Mouse (Mus musculus) B cell, adult 62 days (primary cell): ENCODE data around the gene Speer3. TPM values are rescaled to one million over a fixed set of nuclear protein-coding genes. Genes with fewer than 3 reads are reported as not detected.

Experiments used
- total RNA-seq: library from RNA; stranded (reverse); gene quantifications from 4 replicates; pipeline ENCODE4 v1.2.4, GENCODE M21; 2023

Speer3 gene
- not detected in 4 replicates for total RNA-seq

GRCm38 (mm10) chr5:13791319-13791718 is at the start of gene Speer3:
Gene Speer3, plus strand, starts transcription at chr5:13791619.

Other genes starting within 250 kb of the Speer3 start
- not detected in 4 replicates for gene Sema3e, start 233.7 kb downstream of the Speer3 start, total RNA-seq